Mouse (Mus musculus): ENCODE results near the gene Trmo.

GRCm38 (mm10) chr4:46422625-46423024 lies 33.4 kb upstream of the Trmo start:
- TF ChIP-seq POLR2A (IDR thresholded peaks at IDR 0.05; ENCODE audit: borderline replicate concordance, control insufficient read depth, low read depth, low read length) = no peak
- no peak for TF ChIP-seq CTCF (IDR thresholded peaks at IDR 0.05; ENCODE audit: control insufficient read depth, insufficient read depth, low read length)

Measured in bone marrow, adult 2 months (tissue).